Mouse (Mus musculus) bone marrow, adult 2 months (tissue): Measurements from ENCODE around the gene Arid1b.

Experiments
- CTCF ChIP-seq: fragments of 200-500 bp; IDR thresholded peaks from 2 replicates; pipeline ENCODE4 v1.5.1; 2011; ENCODE audit warnings: low read length, control low read depth; ENCODE audit not compliant: control insufficient read depth, insufficient read depth
- POLR2A ChIP-seq: fragments of 200-500 bp; IDR thresholded peaks from 2 replicates; pipeline ENCODE4 v1.6.1; 2011; ENCODE audit warnings: low read depth, mild to moderate bottlenecking, control low read depth, low read length, borderline replicate concordance; ENCODE audit not compliant: control insufficient read depth

DNA sequence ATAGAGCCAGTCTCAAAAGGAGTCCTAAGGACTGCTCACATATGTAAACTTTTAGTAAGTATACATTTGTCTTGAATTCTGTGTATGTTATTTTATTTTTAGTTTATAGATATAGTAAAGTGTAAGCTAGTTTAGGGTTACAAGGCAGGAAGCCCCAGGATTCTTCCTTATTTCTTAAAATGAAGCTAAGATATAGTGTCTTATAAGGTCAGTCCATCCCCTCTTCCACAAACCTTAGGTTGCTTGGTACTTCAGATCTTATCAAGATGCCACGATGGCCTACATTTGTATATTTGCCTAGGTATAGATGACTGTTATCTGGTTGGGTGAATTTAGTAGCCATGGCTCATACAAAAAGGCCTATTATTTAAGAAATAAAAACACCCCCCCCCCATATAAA is 5.1 kb downstream of the Arid1b start:
- TF ChIP-seq POLR2A (no peak), CTCF (no peak)
